Mouse (Mus musculus) heart, adult 2 months (tissue): ENCODE measurements at regions not wholly inside any gene's neighbourhood (a gene's known extent, or its start where the extent isn't known, plus 50 kb on each side); places are given as distances from the start of the nearest gene placed in this dataset.

ENCODE experiments used
- DNase-seq, 2 experiments: peaks; one replicate each; pipeline ENCODE4 v3.0.0; 2021
- H3K27ac ChIP-seq: fragments of 200-600 bp; 2 replicates; pipeline ENCODE4 v1.8.1; 2022
- H3K27me3 ChIP-seq: fragments of 200-500 bp; 2 replicates; pipeline ENCODE4 v1.6.1; 2012; ENCODE audit warnings: mild to moderate bottlenecking, low read length, inconsistent platforms, mixed read lengths; ENCODE audit not compliant: control insufficient read depth, insufficient read depth
- H3K36me3 ChIP-seq: fragments of 200-500 bp; 2 replicates; pipeline ENCODE4 v1.6.1; 2012; ENCODE audit warnings: low read length, inconsistent platforms; ENCODE audit not compliant: control insufficient read depth, insufficient read depth
- H3K4me1 ChIP-seq: fragments of 200-500 bp; 2 replicates; pipeline ENCODE4 v1.6.1; 2011; ENCODE audit warnings: low read length; ENCODE audit not compliant: control insufficient read depth, insufficient read depth
- H3K4me3 ChIP-seq: fragments of 200-600 bp; 2 replicates; pipeline ENCODE4 v1.8.1; 2022
- H3K79me2 ChIP-seq: fragments of 200-500 bp; replicated peaks from 2 replicates; pipeline ENCODE4 v1.6.1; 2012; ENCODE audit warnings: mild to moderate bottlenecking, inconsistent platforms, low read length, moderate library complexity, mixed read lengths; ENCODE audit not compliant: control insufficient read depth, insufficient read depth
- H3K9ac ChIP-seq: fragments of 200-500 bp; 2 replicates; pipeline ENCODE4 v1.6.1; 2012; ENCODE audit warnings: low read depth, mild to moderate bottlenecking, control low read depth, inconsistent platforms, low read length, mixed read lengths
- CTCF ChIP-seq: fragments of 200-600 bp; IDR thresholded peaks from 2 replicates; pipeline ENCODE4 v1.8.1; 2022; ENCODE audit warnings: antibody characterized with exemption, mild to moderate bottlenecking, moderate library complexity
- EP300 ChIP-seq: fragments of 200-500 bp; IDR thresholded peaks from 2 replicates; pipeline ENCODE4 v1.6.1; 2011; ENCODE audit warnings: low read depth, low read length, control low read depth; ENCODE audit not compliant: insufficient read depth
- POLR2A ChIP-seq: fragments of 200-500 bp; IDR thresholded peaks from 2 replicates; pipeline ENCODE4 v1.6.1; 2011; ENCODE audit warnings: mild to moderate bottlenecking, low read depth, low read length, control low read depth; ENCODE audit not compliant: insufficient read depth
- WGBS: fragments of 180-500 bp; shearing (Covaris S2); methylation state at CpG from one replicate; pipeline ENCODE4 v1.1.7; 2018; 5-methylcytosine and 5-hydroxymethylcytosine counted together
- intact Hi-C: fragments of 180-260 bp; cut with DNase I; formaldehyde crosslinking; loops from one replicate; pipeline ENCODE4 v1.15.1; 2025

DNA sequence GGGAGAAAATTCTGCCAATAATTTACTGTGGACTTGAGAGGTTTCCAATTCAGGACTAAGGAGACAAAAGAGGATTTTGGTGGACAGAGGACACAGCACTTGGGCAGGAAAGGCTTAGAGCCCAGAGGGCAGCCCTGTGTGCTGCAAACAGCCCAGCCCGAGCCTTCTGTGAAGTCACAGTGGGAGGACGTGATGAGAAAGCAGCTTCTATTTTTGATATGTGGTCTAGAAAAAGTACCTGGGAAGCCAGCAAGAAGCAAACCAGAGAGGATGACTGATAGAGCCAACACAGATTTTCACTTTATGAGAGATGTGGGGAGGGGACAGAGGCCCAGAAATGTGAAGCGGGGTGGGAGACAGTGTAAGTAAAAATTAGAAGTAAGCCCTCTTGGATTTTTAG, 66.3 kb upstream of the Snap25 start:
- no peak overlapping the region for H3K4me3 ChIP-seq
- 65% methylated on average over 3 of the region's 3 CpGs for WGBS
- H3K9ac ChIP-seq, result no peak overlapping the region
- H3K4me1 ChIP-seq, result no peaks in the 10 kb centered on the region
- no peaks in the 10 kb centered on the region for H3K27me3 ChIP-seq
- no peaks in the 10 kb centered on the region for H3K36me3 ChIP-seq
- no peak for TF ChIP-seq POLR2A
- no peak for TF ChIP-seq EP300
- TF ChIP-seq CTCF, result no peak
- no peaks in the 10 kb centered on the region for H3K79me2 ChIP-seq
- DNase-seq, result no peak
- no peak overlapping the region for H3K27ac ChIP-seq
- intact Hi-C loops, result no loop called here

DNA sequence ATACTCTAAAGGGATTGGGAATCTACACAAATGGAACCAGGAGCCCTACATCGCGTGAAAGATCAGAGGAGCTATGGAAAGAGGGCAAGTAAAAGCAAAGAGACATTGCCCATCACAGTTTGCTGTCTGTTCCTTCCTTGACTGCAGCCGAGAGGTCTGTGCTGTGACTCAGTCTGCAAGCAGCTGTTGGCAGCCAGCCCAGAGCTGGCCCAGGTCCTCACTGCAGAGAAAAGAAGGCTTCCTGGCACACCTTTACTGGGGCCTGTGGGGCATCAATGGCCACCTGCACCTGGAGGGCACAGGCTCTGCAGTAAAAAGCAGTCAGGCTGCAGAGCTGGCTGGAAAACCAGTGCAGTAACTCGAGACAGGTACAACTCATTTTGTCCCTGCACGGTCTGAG, 64.6 kb upstream of the Snap25 start:
- Histone ChIP-seq H3K27ac (no peak overlapping the region), H3K36me3 (no peaks in the 10 kb centered on the region), H3K27me3 (no peaks in the 10 kb centered on the region), H3K79me2 (no peaks in the 10 kb centered on the region), H3K9ac (no peak overlapping the region), H3K4me3 (no peak overlapping the region), H3K4me1 (no peaks in the 10 kb centered on the region)
- peak; percentile 46 for DNase-seq
- WGBS, result 60% methylated on average over 5 of the region's 5 CpGs
- TF ChIP-seq EP300 (no peak), CTCF (no peak), POLR2A (no peak)
- intact Hi-C loops, result no loop called here

GRCm38 (mm10) chr2:136650721-136651120, 62.5 kb upstream of the Snap25 start:
- H3K36me3 ChIP-seq, result no peaks in the 10 kb centered on the region
- no peaks in the 10 kb centered on the region for H3K27me3 ChIP-seq
- H3K4me1 ChIP-seq, result no peaks in the 10 kb centered on the region
- intact Hi-C loops, result no loop called here
- TF ChIP-seq CTCF (no peak), POLR2A (no peak), EP300 (no peak)
- no peak overlapping the region for H3K4me3 ChIP-seq
- no peak overlapping the region for H3K27ac ChIP-seq
- 64% methylated on average over 1 of the region's 1 CpGs for WGBS
- no peaks in the 10 kb centered on the region for H3K79me2 ChIP-seq
- no peak for DNase-seq
- H3K9ac ChIP-seq, result no peak overlapping the region

GRCm38 (mm10) chr2:136652206-136653003, 60.8 kb upstream of the Snap25 start:
- Histone ChIP-seq H3K27ac (no peak overlapping the region), H3K4me1 (no peaks in the 10 kb centered on the region), H3K27me3 (no peaks in the 10 kb centered on the region), H3K79me2 (no peaks in the 10 kb centered on the region), H3K4me3 (no peak overlapping the region), H3K36me3 (no peaks in the 10 kb centered on the region), H3K9ac (no peak overlapping the region)
- WGBS, result 83% methylated on average over 5 of the region's 5 CpGs
- intact Hi-C loops, result no loop called here
- TF ChIP-seq EP300 (no peak), CTCF (no peak), POLR2A (no peak)
- DNase-seq, result no peak
